Mouse (Mus musculus) left cerebral cortex, postnatal 36 days (tissue): ENCODE data around the gene Zfp367. TPM values are rescaled to one million over a fixed set of nuclear protein-coding genes. Genes with fewer than 3 reads are reported as not detected.
A peak's percentile ranks its signal among the peaks of the same experiment; 100 is the strongest.

ENCODE experiments used
- DNase-seq, 2 experiments: peaks; one replicate each; pipeline ENCODE4 v3.0.0; 2021 to 2022; ENCODE audit warnings: low spot score in 2 of 2, mixed read lengths in 1 of 2
- intact Hi-C: fragments of 180-260 bp; cut with DNase I; formaldehyde crosslinking; loops from one replicate; pipeline ENCODE4 v1.15.1; 2025
- total RNA-seq, 2 experiments: library from RNA; stranded (reverse); gene quantifications; 2 replicates each; pipeline ENCODE4 v1.2.3; 2021

Zfp367 gene
- total RNA-seq, 2 experiments from 2014 or later, result 23.3 to 30.6 TPM

GRCm38 (mm10) chr13:64156966-64157365, 4.0 kb upstream of the Zfp367 start:
- DNase-seq, result no peak
- intact Hi-C loops, result loop anchor here (10.0 kb wide), 2 partner anchors 278 to 592 kb away; partner anchors contain the start of gene Cdk20

- DNase-seq, result no peak
- intact Hi-C loops, result loop anchor here (10.0 kb wide), 2 partner anchors 280 to 590 kb away; partner anchors contain the start of gene Cdk20
Observed at GRCm38 (mm10) chr13:64155171-64155571, 2.2 kb upstream of the Zfp367 start.

- no peak for DNase-seq
- intact Hi-C loops, result loop anchor here (5.0 to 10.0 kb wide), 3 partner anchors 280 to 590 kb away; partner anchors contain the start of genes Cdk20 and Ercc6l2
Observed at GRCm38 (mm10) chr13:64154651-64155050, 1.6 kb upstream of the Zfp367 start.

GRCm38 (mm10) chr13:64153751-64154267, 807 bp upstream of the Zfp367 start:
- intact Hi-C loops, result loop anchor here (5.0 to 10.0 kb wide), 3 partner anchors 281 to 589 kb away; partner anchors contain the start of genes Cdk20 and Ercc6l2
- DNase-seq, result no peak

- peak; percentile 67 to 74 for DNase-seq
- intact Hi-C loops, result loop anchor here (5.0 to 10.0 kb wide), 3 partner anchors 282 to 588 kb away; partner anchors contain the start of genes Cdk20 and Ercc6l2
Observed at GRCm38 (mm10) chr13:64152671-64153082, 325 bp downstream of the Zfp367 start.

GRCm38 (mm10) chr13:64152241-64152669, 747 bp downstream of the Zfp367 start:
- intact Hi-C loops, result loop anchor here (5.0 to 10.0 kb wide), 3 partner anchors 283 to 587 kb away; partner anchors contain the start of genes Cdk20 and Ercc6l2
- DNase-seq, result peak; percentile 83 to 85

- intact Hi-C loops, result loop anchor here (5.0 to 10.0 kb wide), 3 partner anchors 285 to 585 kb away; partner anchors contain the start of genes Cdk20 and Ercc6l2
- no peak for DNase-seq
Observed at GRCm38 (mm10) chr13:64150121-64150520, 2.9 kb downstream of the Zfp367 start.

- peak in 1 of 2 experiments; percentile 9 for DNase-seq
- intact Hi-C loops, result no loop called here
Observed at GRCm38 (mm10) chr13:64129616-64130375, 23.2 kb downstream of the Zfp367 start.

GRCm38 (mm10) chr13:64128858-64129615, 24.0 kb downstream of the Zfp367 start, which contains the start of gene Slc35d2:
Slc35d2 (minus strand) TSS chr13:64129368.
- DNase-seq, result peak in 1 of 2 experiments; percentile 12
- intact Hi-C loops, result no loop called here

- intact Hi-C loops, result no loop called here
- DNase-seq, result no peak
Observed at GRCm38 (mm10) chr13:64126316-64126715, 26.7 kb downstream of the Zfp367 start.

GRCm38 (mm10) chr13:64124886-64125285, 28.1 kb downstream of the Zfp367 start:
- intact Hi-C loops, result no loop called here
- DNase-seq, result no peak

GRCm38 (mm10) chr13:64123491-64124188, 29.4 kb downstream of the Zfp367 start:
- intact Hi-C loops, result no loop called here
- no peak for DNase-seq

GRCm38 (mm10) chr13:64120760-64121159, 32.2 kb downstream of the Zfp367 start:
- intact Hi-C loops, result no loop called here
- DNase-seq, result no peak

- intact Hi-C loops, result no loop called here
- no peak for DNase-seq
Observed at GRCm38 (mm10) chr13:64117442-64117841, 35.6 kb downstream of the Zfp367 start.

GRCm38 (mm10) chr13:64110421-64110820, 42.6 kb downstream of the Zfp367 start:
- intact Hi-C loops, result no loop called here
- no peak for DNase-seq

- intact Hi-C loops, result no loop called here
- no peak for DNase-seq
Observed at GRCm38 (mm10) chr13:64108381-64108850, 44.6 kb downstream of the Zfp367 start.

- intact Hi-C loops, result no loop called here
- no peak for DNase-seq
Observed at GRCm38 (mm10) chr13:64107535-64107934, 45.5 kb downstream of the Zfp367 start.

- intact Hi-C loops, result no loop called here
- no peak for DNase-seq
Observed at GRCm38 (mm10) chr13:64107105-64107504, 45.9 kb downstream of the Zfp367 start.

- DNase-seq, result no peak
- intact Hi-C loops, result no loop called here
Observed at GRCm38 (mm10) chr13:64105690-64106089, 47.3 kb downstream of the Zfp367 start.
